Mouse (Mus musculus) liver, embryonic 16.5 days (tissue): ENCODE measurements at regions not wholly inside any gene's neighbourhood (a gene's known extent, or its start where the extent isn't known, plus 50 kb on each side); places are given as distances from the start of the nearest gene placed in this dataset.
"Not testable (repeated sequence)": the region's sequence is repeated elsewhere in the genome, so short reads cannot be mapped to it uniquely, and the experiment has no call there.

ENCODE experiments used
- ATAC-seq: fragments of 200-750 bp; cut with Nextera tagmentation; 2 replicates; pipeline ENCODE4 v1.8.0; 2017; ENCODE audit warnings: low read depth, mild to moderate bottlenecking, moderate number of reproducible peaks, moderate library complexity
- H3K27ac ChIP-seq: fragments of 300-500 bp; sonication (generic); 2 replicates; pipeline ENCODE4 v1.5.1; 2014; ENCODE audit warnings: mild to moderate bottlenecking, low read length
- H3K27me3 ChIP-seq: fragments of 300-500 bp; sonication (generic); 2 replicates; pipeline ENCODE4 v1.6.1; 2014; ENCODE audit warnings: low read depth, low read length, mixed read lengths; ENCODE audit not compliant: control insufficient read depth, insufficient read depth
- H3K36me3 ChIP-seq: fragments of 300-500 bp; sonication (generic); 2 replicates; pipeline ENCODE4 v1.6.1; 2014; ENCODE audit warnings: mild to moderate bottlenecking; ENCODE audit not compliant: control insufficient read depth, insufficient read depth
- H3K4me1 ChIP-seq: fragments of 300-500 bp; sonication (generic); 2 replicates; pipeline ENCODE4 v1.6.1; 2014; ENCODE audit warnings: low read depth, low read length, mixed read lengths; ENCODE audit not compliant: control insufficient read depth
- H3K4me2 ChIP-seq: fragments of 300-500 bp; sonication (generic); 2 replicates; pipeline ENCODE4 v1.6.1; 2014; ENCODE audit warnings: low read depth, low read length, mixed read lengths
- H3K4me3 ChIP-seq: fragments of 300-500 bp; sonication (generic); 2 replicates; pipeline ENCODE4 v1.5.1; 2014; ENCODE audit warnings: low read depth, mild to moderate bottlenecking, low read length
- H3K9ac ChIP-seq: fragments of 300-500 bp; sonication (generic); 2 replicates; pipeline ENCODE4 v1.6.1; 2014; ENCODE audit warnings: low read depth, low read length
- H3K9me3 ChIP-seq: fragments of 300-500 bp; sonication (generic); replicated peaks from 2 replicates; pipeline ENCODE4 v1.6.1; 2016; ENCODE audit warnings: low read length; ENCODE audit not compliant: control insufficient read depth
- WGBS: fragments of 180-500 bp; shearing (Covaris S2); extraction: QIAGEN DNeasy Blood & Tissue Kit; methylation state at CpG from one replicate; pipeline ENCODE4 v1.1.7; 2014; ENCODE audit not compliant: insufficient replicate concordance; 5-methylcytosine and 5-hydroxymethylcytosine counted together

GRCm38 (mm10) chr4:122455100-122455499 lies 234.0 kb upstream of the 9530002B09Rik start:
- not testable (repeated sequence) for H3K27me3 ChIP-seq
- peak; percentile 100 for ATAC-seq

More at GRCm38 (mm10) chr4:122455100-122455499, 234.0 kb upstream of the 9530002B09Rik start:
- not testable (repeated sequence) for H3K9me3 ChIP-seq, H3K4me2 ChIP-seq, H3K36me3 ChIP-seq, H3K27ac ChIP-seq, H3K4me3 ChIP-seq, H3K4me1 ChIP-seq, H3K9ac ChIP-seq
- no CpG with 5 or more reads among the region's 21 CpGs for WGBS
